Mouse (Mus musculus): Measurements from ENCODE around the gene S100a13. TPM values are rescaled to one million over a fixed set of nuclear protein-coding genes. Genes with fewer than 3 reads are reported as not detected.

S100a13 gene
- total RNA-seq, 2 experiments from 2014 or later: 34.2 to 37.9 TPM

- no peak for DNase-seq
These were observed 5.8 kb upstream of the S100a13 start for GRCm38 (mm10) chr3:90508287-90508949.

GRCm38 (mm10) chr3:90508950-90509746 is 5.1 kb upstream of the S100a13 start, which contains the start of gene Chtop:
Gene Chtop (minus strand): TSS chr3:90509498.
- peak; percentile 100 for DNase-seq

- DNase-seq: no peak
These were observed 4.5 kb upstream of the S100a13 start for GRCm38 (mm10) chr3:90509747-90510123.

GRCm38 (mm10) chr3:90512276-90512675 is 2.0 kb upstream of the S100a13 start:
- DNase-seq: no peak

GRCm38 (mm10) chr3:90512948-90513642 is 1.1 kb upstream of the S100a13 start:
- DNase-seq: no peak

- peak; percentile 80 for DNase-seq
These were observed 456 bp downstream of the S100a13 start for GRCm38 (mm10) chr3:90514691-90515090.

GRCm38 (mm10) chr3:90515242-90515641 is 1.0 kb downstream of the S100a13 start:
- peak; percentile 49 for DNase-seq

GRCm38 (mm10) chr3:90515789-90516188 is 1.6 kb downstream of the S100a13 start:
- DNase-seq: no peak

- DNase-seq: no peak
These were observed 3.5 kb downstream of the S100a13 start for GRCm38 (mm10) chr3:90517711-90518110.

GRCm38 (mm10) chr3:90525421-90525820 is 11.2 kb downstream of the S100a13 start:
- DNase-seq: peak; percentile 61

- no peak for DNase-seq
These were observed 11.8 kb downstream of the S100a13 start for GRCm38 (mm10) chr3:90526076-90526475.

GRCm38 (mm10) chr3:90526580-90526979 is 12.3 kb downstream of the S100a13 start, which contains the start of gene S100a14:
Gene S100a14 (plus strand): TSS chr3:90526856.
- DNase-seq: no peak

GRCm38 (mm10) chr3:90527291-90527873 is 13.1 kb downstream of the S100a13 start:
- DNase-seq: no peak

- DNase-seq: no peak
These were observed 17.5 kb downstream of the S100a13 start for GRCm38 (mm10) chr3:90531713-90532112.

GRCm38 (mm10) chr3:90535446-90535845 is 21.2 kb downstream of the S100a13 start:
- no peak for DNase-seq

- DNase-seq: peak; percentile 84
These were observed 23.1 kb downstream of the S100a13 start, which contains the start of gene S100a16 for GRCm38 (mm10) chr3:90537141-90537904. Gene S100a16 (plus strand): TSS chr3:90537254.

- no peak for DNase-seq
These were observed 23.7 kb downstream of the S100a13 start for GRCm38 (mm10) chr3:90537905-90538296.

GRCm38 (mm10) chr3:90540904-90541303 is 26.7 kb downstream of the S100a13 start:
- DNase-seq: peak; percentile 51

- peak; percentile 29 for DNase-seq
These were observed 35.6 kb downstream of the S100a13 start for GRCm38 (mm10) chr3:90549676-90550420.

- DNase-seq: no peak
These were observed 36.2 kb downstream of the S100a13 start for GRCm38 (mm10) chr3:90550421-90550790.

- no peak for DNase-seq
These were observed 38.0 kb downstream of the S100a13 start for GRCm38 (mm10) chr3:90552231-90552630.
